Mouse (Mus musculus): ENCODE results near the gene Pld2. TPM values are rescaled to one million over a fixed set of nuclear protein-coding genes. Genes with fewer than 3 reads are reported as not detected.
A peak's percentile ranks its signal among the peaks of the same experiment; 100 is the strongest.

The Pld2 gene
- polyA plus RNA-seq, 2 experiments: 7.5 to 18.9 TPM

GRCm38 (mm10) chr11:70561937-70562286, 22.0 kb downstream of the Pld2 start:
- Histone ChIP-seq H3K9me3 (ENCODE audit: control insufficient read depth, low read length) (no peaks in the 10 kb centered on the region), H3K27me3 (ENCODE audit: control insufficient read depth, insufficient read depth, low read length) (no peaks in the 10 kb centered on the region), H3K4me1 (ENCODE audit: control insufficient read depth, insufficient read depth, low read length) (peaks cover 21% of the 10 kb centered on the region), H3K36me3 (ENCODE audit: control insufficient read depth, insufficient read depth, low read length) (no peaks in the 10 kb centered on the region), H3K27ac (replicated peaks; ENCODE audit: low read depth, low read length) (0 out of 2 replicates have a peak overlapping the region, but pooled peaks have one; percentile 44), H3K4me2 (replicated peaks; ENCODE audit: low read depth, low read length, severe bottlenecking) (peak overlapping the region; percentile 91), H3K4me3 (replicated peaks; ENCODE audit: low read length) (peak overlapping the region; percentile 93), H3K9ac (ENCODE audit: low read depth, low read length, severe bottlenecking) (peak overlapping the region; percentile 79; the same call in 1 of the 2 replicates)
- TF ChIP-seq POLR2A (IDR thresholded peaks at IDR 0.05; ENCODE audit: borderline replicate concordance, extremely low read depth, insufficient read depth, insufficient read length): no peak
- no peak for DNase-seq (ENCODE audit: low spot score)
- ATAC-seq (ENCODE audit: low FRiP score, low read depth): no peak
- 0% methylated on average over 2 of the region's 2 CpGs for WGBS

GRCm38 (mm10) chr11:70562287-70562994, 22.6 kb downstream of the Pld2 start, which contains the start of gene Mink1:
TSS of gene Mink1 (plus strand) at chr11:70562881.
- Histone ChIP-seq H3K27ac (replicated peaks; ENCODE audit: low read depth, low read length) (peak within 1 kb of the TSS; percentile 70), H3K9ac (ENCODE audit: low read depth, low read length, severe bottlenecking) (peak within 1 kb of the TSS; percentile 79), H3K4me2 (replicated peaks; ENCODE audit: low read depth, low read length, severe bottlenecking) (peak within 1 kb of the TSS; percentile 91), H3K4me3 (replicated peaks; ENCODE audit: low read length) (peak within 1 kb of the TSS; percentile 93), H3K4me1 (ENCODE audit: control insufficient read depth, insufficient read depth, low read length) (peaks cover 21% of the 10 kb centered on the region), H3K36me3 (ENCODE audit: control insufficient read depth, insufficient read depth, low read length) (no peaks in the 10 kb centered on the region), H3K27me3 (ENCODE audit: control insufficient read depth, insufficient read depth, low read length) (no peaks in the 10 kb centered on the region), H3K9me3 (ENCODE audit: control insufficient read depth, low read length) (no peaks in the 10 kb centered on the region)
- peak; percentile 90 for ATAC-seq (ENCODE audit: low FRiP score, low read depth)
- peak; percentile 46; the same call in 1 of the 2 replicates for TF ChIP-seq POLR2A (IDR thresholded peaks at IDR 0.05; ENCODE audit: borderline replicate concordance, extremely low read depth, insufficient read depth, insufficient read length)
- DNase-seq (ENCODE audit: low spot score): peak; percentile 84
- WGBS: under 1% methylated on average over 41 of the region's 57 CpGs

DNA sequence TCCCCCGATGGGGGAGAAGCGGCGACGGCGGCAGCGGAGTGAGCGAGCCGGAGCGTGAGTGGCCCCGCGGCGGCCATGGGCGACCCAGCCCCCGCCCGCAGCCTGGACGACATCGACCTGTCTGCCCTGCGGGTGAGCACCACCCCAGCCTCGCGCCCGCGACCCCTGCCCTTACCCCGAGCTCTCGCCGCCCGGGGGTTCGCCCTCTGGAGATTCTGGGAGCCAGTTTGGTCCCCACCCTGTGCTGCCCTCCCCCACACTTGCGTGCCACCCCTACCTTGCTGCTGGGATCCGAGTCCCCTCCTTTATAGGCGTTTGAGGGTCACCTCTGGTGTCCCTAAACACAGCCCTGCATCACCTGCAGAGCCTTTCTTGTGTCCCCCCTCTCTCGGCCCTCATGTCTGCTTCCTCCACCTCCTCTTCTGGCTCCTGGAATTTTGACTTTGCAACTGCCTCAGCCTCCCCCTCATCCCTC, 23.2 kb downstream of the Pld2 start:
- WGBS: 0% methylated on average over 4 of the region's 31 CpGs
- Histone ChIP-seq H3K4me3 (replicated peaks; ENCODE audit: low read length) (peak overlapping the region; percentile 93), H3K36me3 (ENCODE audit: control insufficient read depth, insufficient read depth, low read length) (0 out of 2 replicates have a peak, but pooled peaks cover 2% of the 10 kb centered on the region), H3K27ac (replicated peaks; ENCODE audit: low read depth, low read length) (peak overlapping the region; percentile 70), H3K9ac (ENCODE audit: low read depth, low read length, severe bottlenecking) (peak overlapping the region; percentile 79), H3K4me2 (replicated peaks; ENCODE audit: low read depth, low read length, severe bottlenecking) (peak overlapping the region; percentile 91), H3K4me1 (ENCODE audit: control insufficient read depth, insufficient read depth, low read length) (peaks cover 21% of the 10 kb centered on the region), H3K27me3 (ENCODE audit: control insufficient read depth, insufficient read depth, low read length) (no peaks in the 10 kb centered on the region), H3K9me3 (ENCODE audit: control insufficient read depth, low read length) (no peaks in the 10 kb centered on the region)
- no peak for TF ChIP-seq POLR2A (IDR thresholded peaks at IDR 0.05; ENCODE audit: borderline replicate concordance, extremely low read depth, insufficient read depth, insufficient read length)
- DNase-seq (ENCODE audit: low spot score) (no peak), ATAC-seq (ENCODE audit: low FRiP score, low read depth) (peak; percentile 4; the same call in 1 of the 2 replicates)

GRCm38 (mm10) chr11:70563470-70564275, 23.8 kb downstream of the Pld2 start:
- Histone ChIP-seq H3K27ac (replicated peaks; ENCODE audit: low read depth, low read length) (peak overlapping the region; percentile 70), H3K4me1 (ENCODE audit: control insufficient read depth, insufficient read depth, low read length) (peaks cover 21% of the 10 kb centered on the region), H3K9me3 (ENCODE audit: control insufficient read depth, low read length) (no peaks in the 10 kb centered on the region), H3K27me3 (ENCODE audit: control insufficient read depth, insufficient read depth, low read length) (no peaks in the 10 kb centered on the region), H3K36me3 (ENCODE audit: control insufficient read depth, insufficient read depth, low read length) (0 out of 2 replicates have a peak, but pooled peaks cover 3% of the 10 kb centered on the region), H3K9ac (ENCODE audit: low read depth, low read length, severe bottlenecking) (peak overlapping the region; percentile 79), H3K4me3 (replicated peaks; ENCODE audit: low read length) (peak overlapping the region; percentile 93), H3K4me2 (replicated peaks; ENCODE audit: low read depth, low read length, severe bottlenecking) (peak overlapping the region; percentile 91)
- WGBS: 1% methylated on average over 25 of the region's 25 CpGs
- no peak for TF ChIP-seq POLR2A (IDR thresholded peaks at IDR 0.05; ENCODE audit: borderline replicate concordance, extremely low read depth, insufficient read depth, insufficient read length)
- DNase-seq (ENCODE audit: low spot score) (no peak), ATAC-seq (ENCODE audit: low FRiP score, low read depth) (no peak)

GRCm38 (mm10) chr11:70564276-70564873, 24.5 kb downstream of the Pld2 start:
- peaks cover 21% of the 10 kb centered on the region for H3K4me1 ChIP-seq (ENCODE audit: control insufficient read depth, insufficient read depth, low read length)
- no peak for TF ChIP-seq POLR2A (IDR thresholded peaks at IDR 0.05; ENCODE audit: borderline replicate concordance, extremely low read depth, insufficient read depth, insufficient read length)
- H3K36me3 ChIP-seq (ENCODE audit: control insufficient read depth, insufficient read depth, low read length): 0 out of 2 replicates have a peak, but pooled peaks cover 3% of the 10 kb centered on the region
- WGBS: 28% methylated on average over 4 of the region's 4 CpGs
- no peaks in the 10 kb centered on the region for H3K27me3 ChIP-seq (ENCODE audit: control insufficient read depth, insufficient read depth, low read length)
- no peak overlapping the region for H3K27ac ChIP-seq (replicated peaks; ENCODE audit: low read depth, low read length)
- DNase-seq (ENCODE audit: low spot score) (no peak), ATAC-seq (ENCODE audit: low FRiP score, low read depth) (no peak)
- peak overlapping the region; percentile 79; the same call in 1 of the 2 replicates for H3K9ac ChIP-seq (ENCODE audit: low read depth, low read length, severe bottlenecking)
- H3K4me3 ChIP-seq (replicated peaks; ENCODE audit: low read length): peak overlapping the region; percentile 93
- H3K4me2 ChIP-seq (replicated peaks; ENCODE audit: low read depth, low read length, severe bottlenecking): peak overlapping the region; percentile 91
- no peaks in the 10 kb centered on the region for H3K9me3 ChIP-seq (ENCODE audit: control insufficient read depth, low read length)
